Mouse (Mus musculus) ES-Bruce4 (cell line): ENCODE measurements around the gene Cep170b. TPM values are rescaled to one million over a fixed set of nuclear protein-coding genes. Genes with fewer than 3 reads are reported as not detected.

Source experiments
- H3K27ac ChIP-seq: 2 replicates; pipeline ENCODE4 v1.5.1; 2012; ENCODE audit warnings: low read length, inconsistent platforms; ENCODE audit not compliant: insufficient read depth
- H3K27me3 ChIP-seq: 2 replicates; pipeline ENCODE4 v1.6.1; 2012; ENCODE audit warnings: mild to moderate bottlenecking, low read length, inconsistent platforms; ENCODE audit not compliant: control insufficient read depth, poor library complexity, insufficient read depth, severe bottlenecking
- H3K36me3 ChIP-seq: 2 replicates; pipeline ENCODE4 v1.6.1; 2012; ENCODE audit warnings: inconsistent platforms, mild to moderate bottlenecking, low read length, moderate library complexity; ENCODE audit not compliant: control insufficient read depth, poor library complexity, insufficient read depth, severe bottlenecking
- H3K4me1 ChIP-seq: one replicate; pipeline ENCODE4 v1.8.1; 2011; ENCODE audit warnings: low read length; ENCODE audit not compliant: control insufficient read depth, insufficient read depth
- H3K4me3 ChIP-seq: 2 replicates; pipeline ENCODE4 v1.5.1; 2011; ENCODE audit warnings: low read depth, mild to moderate bottlenecking, low read length
- H3K9ac ChIP-seq: 2 replicates; pipeline ENCODE4 v1.6.1; 2012; ENCODE audit warnings: low read depth, mild to moderate bottlenecking, inconsistent platforms; ENCODE audit not compliant: poor library complexity, severe bottlenecking
- H3K9me3 ChIP-seq: replicated peaks from 2 replicates; pipeline ENCODE4 v1.6.1; 2012; ENCODE audit warnings: mild to moderate bottlenecking, low read length, inconsistent platforms; ENCODE audit not compliant: control insufficient read depth, poor library complexity, insufficient read depth, severe bottlenecking
- CTCF ChIP-seq: IDR thresholded peaks from one replicate; pipeline ENCODE4 v1.8.1; 2011; ENCODE audit warnings: low read depth, low read length
- EP300 ChIP-seq: IDR thresholded peaks from 2 replicates; pipeline ENCODE4 v1.6.1; 2011; ENCODE audit warnings: low read depth, low read length; ENCODE audit not compliant: insufficient read depth
- POLR2A ChIP-seq: IDR thresholded peaks from one replicate; pipeline ENCODE4 v1.8.1; 2011; ENCODE audit warnings: low read length; ENCODE audit not compliant: insufficient read depth
- polyA plus RNA-seq: library from polyadenylated mRNA; stranded (reverse); fragments of >200 nt; gene quantifications from 2 replicates; pipeline ENCODE4 v1.2.4, GENCODE M21; 2011; ENCODE audit warnings: low read depth; ENCODE audit not compliant: missing spikeins, insufficient read depth, insufficient read length

Gene Cep170b
- polyA plus RNA-seq, 1 experiment = 104 TPM

DNA sequence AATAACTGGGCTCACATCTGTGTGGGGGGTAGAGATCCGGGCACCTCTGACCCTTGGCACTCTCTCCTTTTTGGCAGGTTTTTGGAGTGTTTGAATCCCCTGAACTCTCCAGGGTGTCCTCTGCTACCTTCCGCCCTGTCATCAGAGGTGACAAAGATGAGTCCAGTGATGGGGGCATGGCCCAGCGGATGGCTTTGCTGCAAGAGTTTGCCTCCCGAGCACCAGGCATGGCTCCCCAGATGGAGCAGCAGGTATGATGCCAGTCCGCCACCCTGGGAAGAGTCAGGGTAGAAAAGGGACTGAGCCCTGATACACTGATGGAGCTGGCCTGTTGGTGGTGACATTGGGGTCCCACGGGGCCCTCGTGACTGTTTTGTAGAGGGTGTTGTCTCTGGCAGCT, 16.8 kb downstream of the Cep170b start:
- H3K9me3 ChIP-seq = no peaks in the 10 kb centered on the region
- H3K27ac ChIP-seq = no peak overlapping the region
- peaks cover 2% of the 10 kb centered on the region; the same call in 1 of the 2 replicates for H3K36me3 ChIP-seq
- no peak overlapping the region for H3K9ac ChIP-seq
- no peaks in the 10 kb centered on the region for H3K4me1 ChIP-seq
- TF ChIP-seq CTCF = no peak
- TF ChIP-seq EP300 = no peak
- TF ChIP-seq POLR2A = no peak
- H3K4me3 ChIP-seq = no peak overlapping the region
- no peaks in the 10 kb centered on the region for H3K27me3 ChIP-seq

DNA sequence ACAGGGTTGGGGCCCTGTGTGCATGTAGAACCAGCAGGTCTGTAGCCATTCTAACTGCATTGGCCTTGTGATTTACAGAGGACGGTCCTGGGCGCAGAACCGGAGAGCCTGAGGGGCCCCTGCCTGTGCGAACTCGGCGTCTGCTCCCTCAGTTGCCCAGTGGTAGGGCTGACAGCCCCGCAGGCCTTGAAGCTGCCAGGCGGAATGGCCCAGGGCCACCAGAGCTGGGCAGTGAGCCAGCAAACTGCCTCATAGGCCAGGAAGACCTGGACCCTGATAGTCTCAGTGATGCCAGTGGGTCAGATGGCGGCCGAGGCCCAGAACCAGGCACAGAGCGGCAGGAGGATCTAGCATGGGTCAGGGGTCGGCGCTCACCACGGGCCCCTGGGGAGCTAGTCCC, 17.5 kb downstream of the Cep170b start:
- Histone ChIP-seq H3K27me3 (no peaks in the 10 kb centered on the region), H3K4me3 (no peak overlapping the region), H3K9me3 (no peaks in the 10 kb centered on the region), H3K4me1 (no peaks in the 10 kb centered on the region), H3K27ac (no peak overlapping the region), H3K36me3 (peaks cover 2% of the 10 kb centered on the region; the same call in 1 of the 2 replicates), H3K9ac (no peak overlapping the region)
- no peak for TF ChIP-seq POLR2A
- no peak for TF ChIP-seq EP300
- TF ChIP-seq CTCF = no peak

DNA sequence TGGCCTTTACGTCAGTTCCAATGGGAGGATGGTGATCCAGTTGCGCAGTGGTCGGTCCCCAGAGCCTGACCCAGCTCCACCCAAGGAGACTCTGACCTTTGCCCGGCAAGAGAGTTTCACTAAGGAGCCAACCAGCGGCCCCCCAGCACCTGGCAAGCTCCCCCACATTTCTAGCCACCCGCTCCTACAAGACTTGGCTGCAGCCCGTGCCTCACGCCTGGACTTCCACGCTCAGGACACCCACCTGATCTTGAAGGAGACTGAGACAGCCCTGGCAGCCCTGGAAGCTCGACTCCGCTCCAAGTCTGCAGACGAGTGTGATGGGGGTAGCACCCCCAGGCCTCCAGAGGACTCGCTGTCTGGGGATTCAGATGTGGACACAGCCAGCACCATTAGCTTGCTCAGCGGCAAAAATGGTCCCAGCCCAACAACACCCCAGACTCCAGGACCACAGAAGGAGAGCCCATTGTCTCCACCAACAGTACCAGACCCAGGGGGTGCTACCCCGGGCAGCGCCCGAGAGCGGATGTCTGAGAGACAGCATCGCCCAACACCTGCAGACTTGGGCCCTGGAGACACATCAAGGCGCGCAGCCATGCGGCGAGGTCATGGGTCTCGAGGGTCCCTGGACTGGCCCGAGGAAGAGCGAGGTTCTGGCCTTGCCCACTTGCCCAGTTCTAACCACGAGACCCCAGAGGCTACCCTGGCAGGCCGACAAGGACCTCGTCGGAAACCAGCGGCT, 18.2 kb downstream of the Cep170b start:
- Histone ChIP-seq H3K36me3 (peaks cover 2% of the 10 kb centered on the region; the same call in 1 of the 2 replicates), H3K4me3 (no peak overlapping the region), H3K9ac (no peak overlapping the region), H3K27me3 (no peaks in the 10 kb centered on the region), H3K4me1 (no peaks in the 10 kb centered on the region), H3K9me3 (no peaks in the 10 kb centered on the region), H3K27ac (no peak overlapping the region)
- TF ChIP-seq POLR2A = no peak
- no peak for TF ChIP-seq CTCF
- TF ChIP-seq EP300 = no peak

DNA sequence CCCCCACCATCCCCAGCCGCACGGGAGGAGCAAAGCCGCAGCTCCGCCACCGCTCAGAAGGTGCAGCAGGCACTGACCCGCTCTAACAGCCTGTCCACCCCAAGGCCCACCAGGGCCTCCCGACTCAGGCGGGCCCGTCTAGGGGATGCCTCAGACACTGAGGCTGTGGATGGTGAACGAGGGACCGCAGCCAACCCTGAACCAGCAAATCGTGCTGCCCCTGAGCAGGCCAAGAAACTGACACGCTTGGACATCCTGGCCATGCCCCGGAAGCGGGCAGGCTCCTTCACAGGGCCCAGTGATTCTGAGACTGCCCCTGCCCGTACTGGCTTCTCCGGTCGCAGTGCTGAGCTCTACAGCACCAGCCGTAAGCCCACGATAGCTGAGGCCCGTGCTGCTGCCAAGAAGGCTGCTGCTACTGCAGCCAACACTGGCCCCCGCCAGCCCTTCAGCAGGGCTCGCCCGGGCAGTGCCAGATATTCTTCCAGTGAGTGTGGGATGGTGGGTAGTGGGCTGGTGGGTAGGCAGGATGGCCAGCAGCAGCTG, 18.8 kb downstream of the Cep170b start:
- H3K4me3 ChIP-seq = no peak overlapping the region

DNA sequence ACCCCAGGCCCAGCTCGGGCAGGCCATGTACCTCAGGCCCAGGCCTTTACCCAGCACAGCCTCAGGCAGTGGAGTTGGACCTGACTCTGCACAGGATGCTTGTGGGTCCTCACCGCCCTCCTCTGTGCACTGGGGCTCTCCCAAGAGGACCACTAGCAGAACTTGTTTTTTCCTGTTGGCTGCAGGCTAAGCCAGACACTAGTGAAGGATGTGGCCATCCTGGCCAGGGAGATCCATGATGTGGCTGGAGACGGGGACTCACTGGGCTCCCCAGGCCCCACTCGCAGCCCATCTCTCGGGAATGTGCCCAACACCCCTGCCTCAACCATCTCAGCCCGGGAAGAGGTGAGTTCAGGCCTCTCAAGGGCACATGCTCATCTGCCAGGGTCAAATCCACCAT, 22.5 kb downstream of the Cep170b start:
- H3K9ac ChIP-seq = no peak overlapping the region
- H3K9me3 ChIP-seq = no peaks in the 10 kb centered on the region
- no peak overlapping the region for H3K4me3 ChIP-seq
- no peak for TF ChIP-seq EP300
- no peaks in the 10 kb centered on the region for H3K4me1 ChIP-seq
- H3K27me3 ChIP-seq = no peaks in the 10 kb centered on the region
- peak overlapping the region; percentile 12; the same call in 1 of the 2 replicates for H3K27ac ChIP-seq
- H3K36me3 ChIP-seq = peaks cover 6% of the 10 kb centered on the region; the same call in 1 of the 2 replicates

More for the DNA sequence above, 18.8 kb downstream of the Cep170b start:
- H3K9ac ChIP-seq = no peak overlapping the region
- H3K27me3 ChIP-seq = no peaks in the 10 kb centered on the region
- no peak for TF ChIP-seq EP300
- no peak for TF ChIP-seq CTCF
- no peak for TF ChIP-seq POLR2A
- H3K27ac ChIP-seq = no peak overlapping the region
- H3K36me3 ChIP-seq = peaks cover 2% of the 10 kb centered on the region; the same call in 1 of the 2 replicates
- no peaks in the 10 kb centered on the region for H3K9me3 ChIP-seq
- no peaks in the 10 kb centered on the region for H3K4me1 ChIP-seq

DNA sequence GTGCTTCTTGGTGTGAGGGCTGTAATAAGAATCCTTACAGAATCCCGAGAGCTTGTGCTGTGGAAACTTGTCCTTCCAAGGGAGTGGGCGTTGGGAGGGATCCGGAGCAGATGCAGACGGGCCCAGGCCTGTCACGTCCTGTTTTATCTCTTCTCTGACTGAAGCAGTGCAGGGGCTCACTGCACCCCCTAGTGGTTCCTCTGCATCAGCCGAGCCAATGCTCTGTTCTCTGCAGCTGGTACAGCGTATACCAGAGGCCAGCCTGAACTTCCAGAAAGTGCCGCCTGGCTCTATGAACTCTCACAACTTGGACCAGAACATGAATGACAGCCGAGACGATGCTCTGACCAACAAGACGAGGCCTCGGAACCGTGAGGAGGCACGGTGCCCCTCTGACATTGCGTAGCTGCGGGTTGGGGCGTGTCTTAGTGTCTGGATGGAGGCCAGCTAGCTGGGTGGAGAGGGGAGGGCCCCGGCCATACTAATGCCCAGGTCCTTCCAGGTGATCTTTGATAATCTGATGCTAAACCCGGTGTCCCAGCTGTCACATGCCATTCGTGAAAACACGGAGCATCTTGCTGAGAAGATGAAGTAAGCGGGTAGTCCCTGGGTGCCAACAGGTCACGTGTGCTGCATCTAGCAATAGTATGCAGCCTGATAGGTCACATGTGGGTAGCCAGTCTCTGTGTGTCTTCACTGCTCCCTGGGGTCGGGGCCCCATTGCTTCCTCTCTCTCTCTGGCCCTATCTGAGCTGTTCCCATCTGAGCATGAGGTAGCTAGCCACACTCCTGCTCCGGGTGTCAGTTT, 23.1 kb downstream of the Cep170b start:
- H3K9me3 ChIP-seq = no peaks in the 10 kb centered on the region
- no peak overlapping the region for H3K4me3 ChIP-seq
- no peaks in the 10 kb centered on the region for H3K4me1 ChIP-seq
- H3K27ac ChIP-seq = peak overlapping the region; percentile 12; the same call in 1 of the 2 replicates
- TF ChIP-seq EP300 = no peak
- no peak for TF ChIP-seq POLR2A
- peak; percentile 88 for TF ChIP-seq CTCF
- H3K36me3 ChIP-seq = peaks cover 6% of the 10 kb centered on the region; the same call in 1 of the 2 replicates
- H3K9ac ChIP-seq = no peak overlapping the region
- no peaks in the 10 kb centered on the region for H3K27me3 ChIP-seq
